Mouse (Mus musculus) forebrain, postnatal 0 days (tissue): ENCODE results near the gene Oasl2. TPM values are rescaled to one million over a fixed set of nuclear protein-coding genes. Genes with fewer than 3 reads are reported as not detected.

Source experiments
- ATAC-seq: fragments of 200-750 bp; cut with Nextera tagmentation; 2 replicates; pipeline ENCODE4 v1.8.0; 2017; ENCODE audit warnings: mild to moderate bottlenecking, moderate library complexity
- DNase-seq: peaks from one replicate; pipeline ENCODE4 v3.0.0-alpha.2; 2015
- H3K27ac ChIP-seq: fragments of 300-500 bp; sonication (generic); 2 replicates; pipeline ENCODE4 v1.5.1; 2014; ENCODE audit warnings: low read depth, mild to moderate bottlenecking, antibody characterized with exemption, low read length, moderate library complexity, mixed read lengths
- H3K27me3 ChIP-seq: fragments of 300-500 bp; sonication (generic); 2 replicates; pipeline ENCODE4 v1.6.1; 2014; ENCODE audit warnings: mild to moderate bottlenecking, low read length, mixed read lengths; ENCODE audit not compliant: insufficient read depth
- H3K36me3 ChIP-seq: fragments of 300-500 bp; sonication (generic); 2 replicates; pipeline ENCODE4 v1.6.1; 2014; ENCODE audit warnings: mild to moderate bottlenecking, moderate library complexity; ENCODE audit not compliant: insufficient read depth
- H3K4me1 ChIP-seq: fragments of 300-500 bp; sonication (generic); 2 replicates; pipeline ENCODE4 v1.6.1; 2014; ENCODE audit warnings: antibody characterized with exemption; ENCODE audit not compliant: insufficient read depth
- H3K4me2 ChIP-seq: fragments of 300-500 bp; sonication (generic); 2 replicates; pipeline ENCODE4 v1.6.1; 2014; ENCODE audit warnings: low read depth, mild to moderate bottlenecking, moderate library complexity
- H3K4me3 ChIP-seq: fragments of 300-500 bp; sonication (generic); 2 replicates; pipeline ENCODE4 v1.5.1; 2014; ENCODE audit warnings: low read depth, low read length, mixed read lengths
- H3K9ac ChIP-seq: fragments of 300-500 bp; sonication (generic); 2 replicates; pipeline ENCODE4 v1.6.1; 2014; ENCODE audit warnings: mild to moderate bottlenecking
- H3K9me3 ChIP-seq: fragments of 300-500 bp; sonication (generic); 2 replicates; pipeline ENCODE4 v1.6.1; 2016; ENCODE audit warnings: low read length
- CTCF ChIP-seq: sonication (generic); IDR thresholded peaks from 2 replicates; pipeline ENCODE4 v1.5.1; 2016; ENCODE audit warnings: antibody characterized with exemption, control low read depth, low read depth
- WGBS: fragments of 180-500 bp; shearing (Covaris S2); extraction: QIAGEN DNeasy Blood & Tissue Kit; methylation state at CpG from one replicate; pipeline ENCODE4 v1.1.7; 2014; 5-methylcytosine and 5-hydroxymethylcytosine counted together
- microRNA-seq, 2 experiments: library from miRNA; unstranded; fragments of <30 nt; microRNA quantifications; one replicate each; pipeline ENCODE4; 2016
- polyA plus RNA-seq: library from polyadenylated mRNA; unstranded; fragments of >200 nt; fragmentation: Nextera tagmentation; extraction: Ambion mirVana; gene quantifications from 2 replicates; pipeline ENCODE4 v1.2.1, GENCODE M21; 2015
- total RNA-seq: library from RNA; depleted of rRNA; stranded (reverse); fragments of >200 nt; gene quantifications from 2 replicates; pipeline ENCODE4 v1.2.3, GENCODE M21; 2014; rRNA removed

Oasl2 gene
- total and polyA plus RNA-seq, 2 experiments from 2014 or later = 4.8 to 7.0 TPM

- no peak for TF ChIP-seq CTCF
- no peaks in the 10 kb centered on the region for H3K27me3 ChIP-seq
- no peak overlapping the region for H3K27ac ChIP-seq
- WGBS = 88% methylated on average over 14 of the region's 14 CpGs
- no peak overlapping the region for H3K9ac ChIP-seq
- H3K4me2 ChIP-seq = no peak overlapping the region
- peaks cover 18% of the 10 kb centered on the region for H3K36me3 ChIP-seq
- no peak overlapping the region for H3K4me3 ChIP-seq
- no peaks in the 10 kb centered on the region for H3K4me1 ChIP-seq
- DNase-seq = no peak
- no peaks in the 10 kb centered on the region for H3K9me3 ChIP-seq
- no peak for ATAC-seq
Measured at GRCm38 (mm10) chr5:114953326-114953725, 56.6 kb downstream of the Oasl2 start.

GRCm38 (mm10) chr5:114958069-114958468 is 61.3 kb downstream of the Oasl2 start:
- WGBS = 81% methylated on average over 5 of the region's 5 CpGs
- no peak for ATAC-seq
- Histone ChIP-seq H3K4me1 (no peaks in the 10 kb centered on the region), H3K9ac (no peak overlapping the region), H3K9me3 (0 out of 2 replicates have a peak, but pooled peaks cover 5% of the 10 kb centered on the region), H3K36me3 (no peaks in the 10 kb centered on the region), H3K4me3 (no peak overlapping the region), H3K27ac (no peak overlapping the region), H3K27me3 (no peaks in the 10 kb centered on the region), H3K4me2 (no peak overlapping the region)
- no peak for DNase-seq
- no peak for TF ChIP-seq CTCF

Small RNAs within 50 kb of the gene (microRNA-seq; reads per million reads assigned to microRNA genes)
- gene Mir6240 = 4.1 to 5.8 reads per million in 2 experiments

Other genes with a start within 250 kb of the Oasl2 start
- gene Trpv4, start 238.5 kb upstream of the Oasl2 start, total RNA-seq = 0.81 and 1.5 TPM in 2 replicates
- gene Trpv4, start 238.5 kb upstream of the Oasl2 start, polyA plus RNA-seq = 1.3 and 2.4 TPM in 2 replicates
- gene Gltp, start 206.0 kb upstream of the Oasl2 start, total RNA-seq = 14.1 and 19.8 TPM in 2 replicates
- 26.4 and 32.1 TPM in 2 replicates for gene Gltp, start 206.0 kb upstream of the Oasl2 start, polyA plus RNA-seq
- 14.1 and 14.4 TPM in 2 replicates for gene Tchp, start 189.2 kb upstream of the Oasl2 start, total RNA-seq
- gene Tchp, start 189.2 kb upstream of the Oasl2 start, polyA plus RNA-seq = 7.4 and 11.8 TPM in 2 replicates
- gene Ankrd13a, start 122.3 kb upstream of the Oasl2 start, total RNA-seq = 34.3 and 44.8 TPM in 2 replicates
- gene Ankrd13a, start 122.3 kb upstream of the Oasl2 start, polyA plus RNA-seq = 20.7 and 20.8 TPM in 2 replicates
- 42.2 and 57.6 TPM in 2 replicates for gene Git2, start 121.4 kb upstream of the Oasl2 start, total RNA-seq
- 21.9 and 31.1 TPM in 2 replicates for gene Git2, start 121.4 kb upstream of the Oasl2 start, polyA plus RNA-seq
- gene 1500011B03Rik, start 73.5 kb upstream of the Oasl2 start, total RNA-seq = 298 and 325 TPM in 2 replicates
- 378 and 431 TPM in 2 replicates for gene 1500011B03Rik, start 73.5 kb upstream of the Oasl2 start, polyA plus RNA-seq
- not detected in 2 replicates for gene 4930519G04Rik, start 43.3 kb upstream of the Oasl2 start, total RNA-seq
- gene 4930519G04Rik, start 43.3 kb upstream of the Oasl2 start, polyA plus RNA-seq = not detected in 2 replicates
- 3.6 and 4.2 TPM in 2 replicates for gene Gm9936, start 38.3 kb upstream of the Oasl2 start, total RNA-seq
- gene Gm9936, start 38.3 kb upstream of the Oasl2 start, polyA plus RNA-seq = 1.8 and 3.2 TPM in 2 replicates
- 0.54 and 1.7 TPM in 2 replicates for gene Oasl1, start 26.3 kb downstream of the Oasl2 start, total RNA-seq
- 0.38 and 0.73 TPM in 2 replicates for gene Oasl1, start 26.3 kb downstream of the Oasl2 start, polyA plus RNA-seq
- gene 2210016L21Rik, start 45.2 kb downstream of the Oasl2 start, total RNA-seq = 81.0 and 86.0 TPM in 2 replicates
- gene 2210016L21Rik, start 45.2 kb downstream of the Oasl2 start, polyA plus RNA-seq = 167 and 170 TPM in 2 replicates
- gene Hnf1a, start 74.2 kb downstream of the Oasl2 start, total RNA-seq = not detected in 2 replicates
- not detected in 2 replicates for gene Hnf1a, start 74.2 kb downstream of the Oasl2 start, polyA plus RNA-seq
- 79.1 and 114 TPM in 2 replicates for gene Sppl3, start 114.2 kb downstream of the Oasl2 start, total RNA-seq
- gene Sppl3, start 114.2 kb downstream of the Oasl2 start, polyA plus RNA-seq = 36.0 and 43.5 TPM in 2 replicates
- not detected in 2 replicates for gene Gm10401, start 201.4 kb downstream of the Oasl2 start, total RNA-seq
- gene Gm10401, start 201.4 kb downstream of the Oasl2 start, polyA plus RNA-seq = 32.5 and 44.0 TPM in 2 replicates
- 11.8 and 13.9 TPM in 2 replicates for gene Acads, start 222.4 kb downstream of the Oasl2 start, total RNA-seq
- 12.1 and 12.5 TPM in 2 replicates for gene Acads, start 222.4 kb downstream of the Oasl2 start, polyA plus RNA-seq
- 24.7 and 27.2 TPM in 2 replicates for gene Unc119b, start 238.0 kb downstream of the Oasl2 start, total RNA-seq
- 17.4 and 20.3 TPM in 2 replicates for gene Unc119b, start 238.0 kb downstream of the Oasl2 start, polyA plus RNA-seq